Mouse (Mus musculus) G1E (cell line): ENCODE measurements around the gene Atp5g2. TPM values are rescaled to one million over a fixed set of nuclear protein-coding genes. Genes with fewer than 3 reads are reported as not detected.
"Not testable (repeated sequence)": the region's sequence is repeated elsewhere in the genome, so short reads cannot be mapped to it uniquely, and the experiment has no call there.

ENCODE experiments used
- ATAC-seq: 2 replicates; pipeline ENCODE4 v1.8.0; 2016; ENCODE audit warnings: mild to moderate bottlenecking; ENCODE audit not compliant: insufficient number of reproducible peaks, poor library complexity, low FRiP score, severe bottlenecking; ENCODE audit errors: extremely low read depth
- DNase-seq: peaks from one replicate; pipeline ENCODE4 v3.0.0; 2012; ENCODE audit warnings: low spot score
- H3K27me3 ChIP-seq: 2 replicates; pipeline ENCODE4 v1.6.1; 2012; ENCODE audit warnings: mild to moderate bottlenecking, low read length, inconsistent platforms; ENCODE audit not compliant: insufficient read depth
- H3K36me3 ChIP-seq: replicated peaks from 2 replicates; pipeline ENCODE3; 2012; ENCODE audit warnings: mild to moderate bottlenecking, inconsistent platforms
- H3K4me1 ChIP-seq: 2 replicates; pipeline ENCODE4 v1.6.1; 2012; ENCODE audit warnings: low read depth, low read length, inconsistent platforms, mixed read lengths; ENCODE audit not compliant: insufficient read depth
- H3K4me3 ChIP-seq: 2 replicates; pipeline ENCODE4 v1.5.1; 2012; ENCODE audit warnings: low read depth, mild to moderate bottlenecking, inconsistent platforms, low read length, moderate library complexity, mixed read lengths
- H3K9me3 ChIP-seq: replicated peaks from 2 replicates; pipeline ENCODE4 v1.6.1; 2012; ENCODE audit warnings: inconsistent platforms
- CTCF ChIP-seq: IDR thresholded peaks from 2 replicates; pipeline ENCODE4 v1.5.1; 2012; ENCODE audit warnings: low read depth, low read length, inconsistent platforms, mixed read lengths
- GATA1 ChIP-seq: IDR thresholded peaks from 2 replicates; pipeline ENCODE4 v1.6.1; 2012; ENCODE audit warnings: borderline replicate concordance, low read length, inconsistent platforms, mixed read lengths
- GATA2 ChIP-seq: IDR thresholded peaks from 2 replicates; pipeline ENCODE4 v1.6.1; 2012; ENCODE audit warnings: low read depth, low read length, inconsistent platforms, borderline replicate concordance
- POLR2AphosphoS5 ChIP-seq: IDR thresholded peaks from 2 replicates; pipeline ENCODE4 v1.6.1; 2012; ENCODE audit warnings: low read depth, low read length, inconsistent platforms; ENCODE audit not compliant: insufficient replicate concordance
- TAL1 ChIP-seq: conservative IDR thresholded peaks from 2 replicates; pipeline ENCODE4 v1.6.1; 2012; ENCODE audit warnings: low read depth, low read length, inconsistent platforms, mixed read lengths
- polyA plus RNA-seq: library from polyadenylated mRNA; stranded (reverse); fragments of >175 nt; gene quantifications from 2 replicates; pipeline ENCODE4 v1.2.3, GENCODE M21; 2012
- total RNA-seq, 2 experiments: library from RNA; stranded (forward) in 1 of 2; stranded (reverse) in 1 of 2; fragments of 200-1000 nt in 1 of 2; fragments of >200 nt in 1 of 2; fragmentation: Nextera tagmentation in 1 of 2; gene quantifications; 2 replicates each; pipeline ENCODE4 v1.2.3; 2014 to 2017

Atp5g2 gene
- total and polyA plus RNA-seq, 3 experiments: 80.3 to 274 (median 167) TPM

DNA sequence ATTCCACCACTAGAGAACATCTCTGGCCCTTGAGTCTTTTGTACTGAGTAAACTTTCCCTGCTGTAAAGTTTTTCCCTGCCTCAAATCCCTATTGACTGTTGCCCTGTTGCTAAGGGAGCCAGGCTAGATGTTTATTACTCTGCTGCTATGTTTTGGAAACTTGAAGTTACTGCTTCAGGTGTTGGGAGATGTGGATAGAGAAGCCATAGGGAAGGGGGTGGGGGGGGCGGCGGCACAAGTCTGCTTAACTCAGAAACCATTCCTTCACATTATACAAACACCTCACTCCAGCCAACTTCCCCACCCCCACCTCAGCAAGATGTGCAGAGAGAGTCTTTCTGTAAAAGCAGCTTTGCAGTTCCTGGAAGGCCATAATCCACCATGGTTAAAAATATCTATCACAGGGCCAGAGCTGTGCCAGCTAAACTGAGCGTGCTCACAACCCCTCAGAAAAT is 14.2 kb downstream of the Atp5g2 start:
- H3K36me3 ChIP-seq: peaks cover 35% of the 10 kb centered on the region
- peaks cover 15% of the 10 kb centered on the region; the same call in 1 of the 2 replicates for H3K4me1 ChIP-seq
- H3K27me3 ChIP-seq: peaks cover 4% of the 10 kb centered on the region; the same call in 1 of the 2 replicates
- TF ChIP-seq CTCF (no peak), POLR2AphosphoS5 (no peak), GATA1 (no peak), TAL1 (no peak), GATA2 (no peak)
- ATAC-seq (no peak), DNase-seq (no peak)
- H3K9me3 ChIP-seq: no peaks in the 10 kb centered on the region
- no peak overlapping the region for H3K4me3 ChIP-seq

DNA sequence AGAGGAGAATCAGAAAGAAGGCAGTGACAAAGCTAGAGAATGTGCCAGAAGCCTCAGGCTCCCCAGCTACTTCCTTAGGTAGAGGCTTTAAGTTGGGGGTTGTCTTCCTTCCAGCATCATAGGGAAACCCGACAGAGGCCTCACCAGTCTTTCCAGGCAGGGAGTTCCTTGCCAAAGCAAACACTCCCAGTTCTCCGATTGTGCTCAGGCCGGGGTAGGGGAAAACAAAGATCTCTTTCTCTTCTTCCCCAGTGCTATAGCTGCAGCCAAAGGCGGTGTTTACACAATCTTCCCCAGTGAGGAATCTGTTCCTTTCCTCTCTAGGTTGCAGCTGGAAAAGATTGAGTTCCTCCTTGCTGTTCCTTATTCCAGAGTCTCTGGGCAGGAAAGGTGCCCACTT is 15.5 kb downstream of the Atp5g2 start:
- H3K4me3 ChIP-seq: no peak overlapping the region
- no peak for TF ChIP-seq CTCF
- no peak for TF ChIP-seq POLR2AphosphoS5
- TF ChIP-seq TAL1: no peak
- TF ChIP-seq GATA2: no peak
- no peak for TF ChIP-seq GATA1
- H3K36me3 ChIP-seq: peaks cover 22% of the 10 kb centered on the region
- no peak for ATAC-seq
- H3K4me1 ChIP-seq: peaks cover 20% of the 10 kb centered on the region; the same call in 1 of the 2 replicates
- no peak for DNase-seq
- H3K27me3 ChIP-seq: peaks cover 4% of the 10 kb centered on the region; the same call in 1 of the 2 replicates
- H3K9me3 ChIP-seq: no peaks in the 10 kb centered on the region

DNA sequence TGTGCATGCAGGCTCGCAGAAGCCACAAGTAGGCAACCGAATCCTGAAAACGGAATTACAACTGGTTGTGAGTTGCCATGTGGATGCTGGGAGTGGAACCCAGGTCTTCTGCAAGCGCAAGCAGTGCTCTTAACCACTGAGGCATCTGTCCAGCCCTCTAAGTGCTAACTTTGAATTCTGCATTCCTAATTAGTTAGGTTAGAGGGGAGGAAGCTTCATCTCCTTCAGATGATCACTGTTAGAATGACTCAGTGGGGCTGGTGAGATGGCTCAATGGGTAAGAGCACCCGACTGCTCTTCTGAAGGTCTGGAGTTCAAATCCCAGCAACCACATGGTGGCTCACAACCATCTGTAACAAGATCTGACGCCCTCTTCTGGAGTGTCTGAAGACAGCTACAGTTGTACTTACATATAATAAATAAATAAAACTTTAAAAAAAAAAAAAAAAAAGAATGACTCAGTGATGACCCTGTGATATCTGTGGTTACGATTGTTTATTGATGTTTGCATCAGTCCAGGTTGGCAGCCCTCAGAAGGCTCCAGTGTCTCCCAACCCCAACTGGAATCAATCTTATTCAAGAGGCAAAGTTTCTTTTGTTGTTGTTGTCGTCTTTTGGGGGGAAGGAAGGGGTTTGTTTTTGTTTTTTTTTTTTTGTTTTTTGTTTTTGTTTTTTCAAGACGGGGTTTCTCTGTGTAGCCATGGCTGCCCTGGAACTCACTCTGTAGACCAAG is 20.1 kb downstream of the Atp5g2 start:
- peaks cover 17% of the 10 kb centered on the region for H3K4me1 ChIP-seq
- H3K9me3 ChIP-seq, H3K4me3 ChIP-seq, DNase-seq, ATAC-seq, H3K36me3 ChIP-seq, H3K27me3 ChIP-seq: not testable (repeated sequence)

DNA sequence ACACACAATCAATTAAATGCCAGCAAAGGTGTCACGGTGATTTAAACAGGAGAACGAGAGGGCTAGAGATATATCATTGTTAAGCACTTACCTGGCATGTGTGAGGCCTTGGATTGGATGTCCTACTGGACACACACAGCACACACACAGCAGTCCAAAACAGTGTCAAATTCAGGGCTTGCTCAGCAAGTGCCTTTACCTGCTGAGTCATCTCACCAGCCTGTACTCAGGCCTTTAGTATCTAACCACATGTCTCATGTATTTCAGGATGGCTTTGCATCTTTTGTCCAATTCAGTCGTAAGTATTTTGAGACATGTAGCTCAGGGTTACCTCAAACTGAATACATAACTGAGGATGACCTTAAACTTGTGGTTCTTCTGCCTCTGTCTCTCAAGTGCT is 21.0 kb downstream of the Atp5g2 start:
- DNase-seq: no peak
- Histone ChIP-seq H3K9me3 (no peaks in the 10 kb centered on the region), H3K4me3 (no peak overlapping the region), H3K36me3 (no peaks in the 10 kb centered on the region), H3K4me1 (peaks cover 17% of the 10 kb centered on the region), H3K27me3 (peaks cover 3% of the 10 kb centered on the region; the same call in 1 of the 2 replicates)
- TF ChIP-seq CTCF (no peak), GATA1 (no peak), TAL1 (no peak), GATA2 (no peak), POLR2AphosphoS5 (no peak)
- no peak for ATAC-seq

DNA sequence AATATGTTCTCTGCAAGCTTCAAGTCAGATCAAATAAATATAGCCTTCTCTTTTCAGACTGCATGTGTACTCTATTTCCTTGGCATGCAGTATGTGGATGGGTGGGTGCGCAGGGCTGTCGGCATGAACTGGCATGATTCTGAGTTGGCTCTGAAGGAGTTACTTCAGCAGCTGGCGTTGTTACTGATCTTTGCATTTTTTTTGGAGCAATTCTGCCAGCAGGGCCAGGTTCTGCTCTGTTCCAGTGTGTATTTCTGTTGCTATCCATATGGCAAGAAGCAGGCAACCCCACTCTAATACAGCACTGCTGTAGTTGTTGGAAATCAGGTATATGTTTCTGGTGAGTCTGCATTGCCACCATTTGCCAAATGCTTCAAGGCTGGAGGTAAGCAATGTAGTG is 36.3 kb downstream of the Atp5g2 start:
- no peak for DNase-seq
- Histone ChIP-seq H3K27me3 (no peaks in the 10 kb centered on the region), H3K4me3 (no peak overlapping the region), H3K9me3 (no peaks in the 10 kb centered on the region), H3K4me1 (peaks cover 22% of the 10 kb centered on the region), H3K36me3 (no peaks in the 10 kb centered on the region)
- ATAC-seq: no peak
- TF ChIP-seq GATA2: no peak
- TF ChIP-seq CTCF: no peak
- TF ChIP-seq GATA1: no peak
- no peak for TF ChIP-seq POLR2AphosphoS5
- no peak for TF ChIP-seq TAL1

DNA sequence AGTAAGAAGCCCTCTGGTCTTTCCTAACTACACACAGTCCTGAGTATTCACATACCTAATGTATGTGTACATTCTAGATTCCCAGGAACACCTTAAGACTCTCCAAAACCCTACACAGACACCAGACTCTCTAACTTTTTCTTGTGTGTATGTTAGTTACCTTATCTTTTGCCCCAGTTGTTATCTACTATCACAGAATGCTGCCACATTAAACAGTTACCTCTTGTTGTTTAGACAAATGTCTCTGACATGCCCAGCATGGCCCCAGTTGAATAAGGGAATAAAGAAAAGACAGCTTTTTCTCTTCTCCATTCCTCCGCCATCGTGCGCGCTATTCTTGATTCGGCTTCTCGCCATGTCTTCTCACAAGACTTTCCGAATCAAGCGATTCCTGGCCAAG is 37.5 kb downstream of the Atp5g2 start:
- TF ChIP-seq TAL1: peak; percentile 57
- TF ChIP-seq GATA1: no peak
- no peaks in the 10 kb centered on the region; the same call in 1 of the 2 replicates for H3K27me3 ChIP-seq
- ATAC-seq (no peak), DNase-seq (no peak)
- H3K4me3 ChIP-seq: no peak overlapping the region
- peaks cover 22% of the 10 kb centered on the region for H3K4me1 ChIP-seq
- no peaks in the 10 kb centered on the region for H3K36me3 ChIP-seq
- H3K9me3 ChIP-seq: no peaks in the 10 kb centered on the region

DNA sequence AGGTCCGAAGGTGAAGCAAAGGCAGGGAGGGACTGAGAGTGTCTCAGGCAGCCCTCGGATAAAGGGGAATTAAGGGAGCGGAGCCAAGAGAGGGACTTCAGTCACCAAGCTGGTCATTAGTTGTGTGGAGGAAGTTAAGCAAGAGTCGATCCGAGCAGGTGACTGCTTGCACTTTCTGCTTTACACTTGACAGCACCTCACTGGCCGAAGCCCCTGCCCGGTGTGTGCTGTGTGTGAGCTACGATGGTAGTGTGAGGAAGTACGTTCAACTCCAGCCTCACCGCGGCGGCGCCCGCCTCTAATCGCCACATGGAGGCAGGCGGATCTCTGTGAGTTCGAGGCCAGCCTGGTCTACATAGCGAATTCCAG is 46.5 kb downstream of the Atp5g2 start:
- peak; percentile 48 for DNase-seq
- peak; percentile 2; the same call in 1 of the 2 replicates for ATAC-seq
- no peak for TF ChIP-seq CTCF
- TF ChIP-seq TAL1: no peak
- peak; percentile 88; the same call in 1 of the 2 replicates for TF ChIP-seq POLR2AphosphoS5
- TF ChIP-seq GATA2: no peak
- TF ChIP-seq GATA1: no peak
- H3K27me3 ChIP-seq: no peaks in the 10 kb centered on the region; the same call in 1 of the 2 replicates
- H3K4me3 ChIP-seq: peak overlapping the region; percentile 75
- peaks cover 26% of the 10 kb centered on the region for H3K4me1 ChIP-seq
- H3K9me3 ChIP-seq: no peaks in the 10 kb centered on the region
- peaks cover 14% of the 10 kb centered on the region for H3K36me3 ChIP-seq
